Mouse (Mus musculus): ENCODE measurements at regions not wholly inside any gene's neighbourhood (a gene's known extent, or its start where the extent isn't known, plus 50 kb on each side); places are given as distances from the start of the nearest gene placed in this dataset.
"Not testable (repeated sequence)": the region's sequence is repeated elsewhere in the genome, so short reads cannot be mapped to it uniquely, and the experiment has no call there.

GRCm38 (mm10) chr1:18058211-18058971 is 87.3 kb downstream of the Crisp4 start:
- peak; percentile 68 for DNase-seq

GRCm38 (mm10) chr1:18057646-18058210 is 88.0 kb downstream of the Crisp4 start:
- DNase-seq = no peak

- DNase-seq = peak; percentile 13
Measured at GRCm38 (mm10) chr1:18057003-18057402, 88.7 kb downstream of the Crisp4 start.

GRCm38 (mm10) chr1:18030226-18030625 is 115.5 kb downstream of the Crisp4 start:
- no peak for DNase-seq

- DNase-seq = peak; percentile 39
Measured at GRCm38 (mm10) chr1:18012941-18013340, 132.8 kb downstream of the Crisp4 start.

GRCm38 (mm10) chr1:17980604-17981003 is 165.1 kb downstream of the Crisp4 start:
- peak; percentile 65 for DNase-seq

GRCm38 (mm10) chr1:17978086-17978485 is 167.6 kb downstream of the Crisp4 start:
- DNase-seq = no peak

- not testable (repeated sequence) for DNase-seq
Measured at GRCm38 (mm10) chr1:17956881-17957280, 188.8 kb downstream of the Crisp4 start.

GRCm38 (mm10) chr1:17932108-17932810 is 213.4 kb downstream of the Crisp4 start:
- DNase-seq = not testable (repeated sequence)
